Mouse (Mus musculus) heart, postnatal 0 days (tissue): ENCODE data around the gene Sntg2. TPM values are rescaled to one million over a fixed set of nuclear protein-coding genes. Genes with fewer than 3 reads are reported as not detected.
A peak's percentile ranks its signal among the peaks of the same experiment; 100 is the strongest.

ENCODE experiments used
- ATAC-seq: fragments of 200-750 bp; cut with Nextera tagmentation; 2 replicates; pipeline ENCODE4 v1.8.0; 2017; ENCODE audit warnings: low read depth, moderate number of reproducible peaks, moderate library complexity; ENCODE audit not compliant: insufficient read depth
- DNase-seq: peaks from one replicate; pipeline ENCODE4 v3.0.0-alpha.2; 2016; ENCODE audit warnings: low spot score
- H3K27ac ChIP-seq: fragments of 300-500 bp; sonication (generic); 2 replicates; pipeline ENCODE4 v1.5.1; 2014; ENCODE audit warnings: low read depth, mild to moderate bottlenecking
- H3K27me3 ChIP-seq: fragments of 300-500 bp; sonication (generic); 2 replicates; pipeline ENCODE4 v1.6.1; 2014; ENCODE audit warnings: low read length, mixed read lengths; ENCODE audit not compliant: control insufficient read depth, insufficient read depth
- H3K36me3 ChIP-seq: fragments of 300-500 bp; sonication (generic); replicated peaks from 2 replicates; pipeline ENCODE4 v1.6.1; 2014; ENCODE audit warnings: low read length, mixed read lengths; ENCODE audit not compliant: control insufficient read depth, insufficient read depth
- H3K4me1 ChIP-seq: fragments of 300-500 bp; sonication (generic); 2 replicates; pipeline ENCODE4 v1.6.1; 2014; ENCODE audit warnings: antibody characterized with exemption; ENCODE audit not compliant: control insufficient read depth, insufficient read depth
- H3K4me2 ChIP-seq: fragments of 300-500 bp; sonication (generic); 2 replicates; pipeline ENCODE4 v1.6.1; 2014; ENCODE audit warnings: low read depth, mild to moderate bottlenecking, low read length, moderate library complexity
- H3K4me3 ChIP-seq: fragments of 300-500 bp; sonication (generic); 2 replicates; pipeline ENCODE4 v1.5.1; 2014; ENCODE audit warnings: low read depth, low read length
- H3K9ac ChIP-seq: fragments of 300-500 bp; sonication (generic); replicated peaks from 2 replicates; pipeline ENCODE4 v1.6.1; 2014; ENCODE audit warnings: low read depth, low read length, mixed read lengths
- H3K9me3 ChIP-seq: fragments of 300-500 bp; sonication (generic); replicated peaks from 2 replicates; pipeline ENCODE4 v1.6.1; 2016; ENCODE audit warnings: low read length; ENCODE audit not compliant: control insufficient read depth
- CTCF ChIP-seq: IDR thresholded peaks from 2 replicates; pipeline ENCODE4 v1.5.1; 2016; ENCODE audit warnings: antibody characterized with exemption, control low read depth, low read depth
- EP300 ChIP-seq: IDR thresholded peaks from 2 replicates; pipeline ENCODE4 v1.6.1; 2016; ENCODE audit warnings: antibody characterized with exemption, low read depth
- WGBS: fragments of 180-500 bp; shearing (Covaris S2); extraction: QIAGEN DNeasy Blood & Tissue Kit; methylation state at CpG from one replicate; pipeline ENCODE4 v1.1.7; 2014; 5-methylcytosine and 5-hydroxymethylcytosine counted together
- polyA plus RNA-seq: library from polyadenylated mRNA; unstranded; fragments of >200 nt; fragmentation: Nextera tagmentation; extraction: Ambion mirVana; gene quantifications from 2 replicates; pipeline ENCODE4 v1.2.1, GENCODE M21; 2015
- total RNA-seq: library from RNA; depleted of rRNA; stranded (reverse); fragments of >200 nt; gene quantifications from 2 replicates; pipeline ENCODE4 v1.2.3, GENCODE M21; 2014; ENCODE audit warnings: low replicate concordance

Sntg2 gene
- total and polyA plus RNA-seq, 2 experiments from 2014 or later = 2.8 to 13.9 TPM

DNA sequence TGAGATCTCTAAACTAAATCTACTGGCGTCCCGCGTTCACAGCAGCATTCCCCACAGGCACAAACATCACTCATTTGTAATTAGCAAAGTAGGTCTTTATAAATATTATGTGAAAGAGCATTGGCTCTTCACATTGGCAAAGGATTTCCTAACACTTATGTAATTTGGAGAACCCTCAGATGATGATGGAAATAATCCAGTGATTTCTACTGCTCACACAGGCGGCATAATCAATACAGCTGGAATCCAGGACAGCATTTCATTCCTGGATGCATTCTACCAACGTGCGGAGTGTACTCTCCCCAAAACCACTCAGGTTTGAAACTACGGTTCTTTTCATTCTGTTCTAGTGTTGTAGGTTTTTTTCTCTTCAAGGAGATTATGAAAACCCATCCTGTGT, 172.6 kb downstream of the Sntg2 start:
- Histone ChIP-seq H3K9me3 (no peaks in the 10 kb centered on the region), H3K27me3 (no peaks in the 10 kb centered on the region), H3K9ac (no peak overlapping the region), H3K4me2 (no peak overlapping the region), H3K4me1 (peaks cover 9% of the 10 kb centered on the region), H3K36me3 (no peaks in the 10 kb centered on the region), H3K4me3 (no peak overlapping the region), H3K27ac (no peak overlapping the region)
- TF ChIP-seq CTCF (no peak), EP300 (no peak)
- 87% methylated on average over 7 of the region's 7 CpGs for WGBS
- no peak for ATAC-seq
- DNase-seq = no peak

DNA sequence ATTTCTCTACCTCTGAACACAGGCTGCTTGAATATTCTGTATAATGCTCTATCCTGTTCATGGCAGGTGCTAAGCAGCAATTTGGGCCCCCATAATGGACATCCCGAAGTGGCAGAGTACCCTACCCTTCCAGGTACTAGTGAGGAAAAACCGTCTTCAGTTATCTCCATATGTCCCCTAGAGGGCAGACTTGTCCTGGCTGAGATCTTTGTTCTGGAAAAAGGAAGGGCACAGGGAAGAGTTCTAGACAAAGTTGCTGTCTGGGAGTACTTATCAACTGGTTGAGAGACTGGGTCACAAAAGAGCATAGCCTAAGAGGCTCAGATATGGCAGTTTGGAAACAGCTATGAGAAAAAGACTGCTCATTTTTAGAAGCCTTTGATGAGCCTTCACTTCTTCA, 173.4 kb downstream of the Sntg2 start:
- Histone ChIP-seq H3K4me1 (peaks cover 4% of the 10 kb centered on the region), H3K9me3 (no peaks in the 10 kb centered on the region), H3K9ac (no peak overlapping the region), H3K4me2 (no peak overlapping the region), H3K4me3 (no peak overlapping the region), H3K36me3 (no peaks in the 10 kb centered on the region), H3K27me3 (no peaks in the 10 kb centered on the region), H3K27ac (no peak overlapping the region)
- DNase-seq (peak; percentile 76), ATAC-seq (no peak)
- 29% methylated on average over 2 of the region's 2 CpGs for WGBS
- no peak for TF ChIP-seq EP300
- peak; percentile 81 for TF ChIP-seq CTCF

DNA sequence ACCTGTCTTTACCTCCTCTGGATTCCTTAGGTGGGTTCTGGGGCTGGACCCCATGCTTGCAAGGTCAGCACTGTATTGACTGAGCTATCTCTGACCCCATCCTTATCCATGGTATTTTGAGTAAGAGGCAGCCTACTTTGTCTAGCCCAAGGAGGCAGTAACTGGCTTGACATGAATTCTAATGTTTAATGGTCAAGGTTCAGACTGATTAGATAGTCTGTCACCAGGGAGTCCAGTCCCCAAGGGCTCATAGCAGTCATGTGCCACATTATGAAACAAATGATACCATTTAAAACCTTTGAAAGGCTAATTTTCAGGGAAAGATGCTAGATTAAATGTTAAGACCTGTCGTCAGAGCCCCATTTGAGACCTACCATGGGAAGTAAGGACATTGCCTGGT, 174.9 kb downstream of the Sntg2 start:
- H3K27me3 ChIP-seq = no peaks in the 10 kb centered on the region
- WGBS = 79% methylated on average over 1 of the region's 1 CpGs
- TF ChIP-seq CTCF (no peak), EP300 (no peak)

DNA sequence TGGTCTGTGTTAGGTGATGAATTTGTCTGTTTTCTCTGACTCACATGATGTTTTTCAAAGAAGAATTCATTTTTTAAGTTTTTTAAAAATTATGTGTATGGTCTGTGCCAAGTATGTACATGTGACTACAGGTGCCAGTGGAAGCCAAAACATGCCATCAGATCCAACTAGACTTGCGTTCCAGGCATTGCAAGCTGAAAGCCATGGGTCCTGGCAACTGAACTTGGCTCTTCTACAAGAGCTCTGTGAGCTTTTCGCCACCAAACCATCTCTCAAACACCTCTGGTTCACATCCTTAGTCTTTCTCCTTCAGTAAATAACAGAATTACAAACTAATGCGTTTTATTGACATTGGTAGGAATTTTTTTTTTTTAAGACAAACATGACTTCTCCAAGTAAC, 191.5 kb downstream of the Sntg2 start:
- Histone ChIP-seq H3K4me2 (no peak overlapping the region), H3K4me3 (no peak overlapping the region), H3K9me3 (no peaks in the 10 kb centered on the region), H3K27ac (no peak overlapping the region), H3K9ac (no peak overlapping the region), H3K4me1 (no peaks in the 10 kb centered on the region), H3K27me3 (no peaks in the 10 kb centered on the region), H3K36me3 (no peaks in the 10 kb centered on the region)
- TF ChIP-seq EP300 (no peak), CTCF (no peak)
- no peak for DNase-seq
- no peak for ATAC-seq
- WGBS = 77% methylated on average over 3 of the region's 3 CpGs

More for the DNA sequence above, 174.9 kb downstream of the Sntg2 start:
- Histone ChIP-seq H3K9me3 (no peaks in the 10 kb centered on the region), H3K27ac (no peak overlapping the region), H3K4me2 (no peak overlapping the region), H3K9ac (no peak overlapping the region), H3K4me3 (no peak overlapping the region), H3K4me1 (peaks cover 8% of the 10 kb centered on the region), H3K36me3 (no peaks in the 10 kb centered on the region)
- DNase-seq (no peak), ATAC-seq (no peak)

DNA sequence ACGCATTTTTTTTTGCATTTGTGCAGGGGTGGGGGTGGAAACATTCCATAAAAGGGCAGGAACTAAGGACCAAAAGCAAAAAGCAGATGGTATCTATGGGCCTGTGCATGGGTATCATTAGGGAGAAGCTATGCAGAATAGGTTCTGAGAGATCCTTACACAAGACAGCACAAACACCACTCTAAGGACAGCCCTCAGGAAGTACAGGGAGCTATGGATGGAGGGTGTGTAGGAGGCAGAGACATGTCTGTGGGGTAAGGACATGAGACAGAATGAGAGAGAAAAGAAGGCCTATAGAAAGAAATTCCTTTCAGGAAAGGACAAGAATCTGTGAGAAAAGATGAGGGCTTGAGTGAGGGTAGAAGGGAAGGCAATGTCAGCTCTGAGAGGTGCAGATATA, 193.6 kb downstream of the Sntg2 start:
- no peak overlapping the region for H3K4me3 ChIP-seq
- DNase-seq (no peak), ATAC-seq (no peak)
- no peaks in the 10 kb centered on the region for H3K9me3 ChIP-seq
- H3K4me2 ChIP-seq = no peak overlapping the region
- WGBS = 70% methylated on average over 1 of the region's 1 CpGs
- no peaks in the 10 kb centered on the region for H3K27me3 ChIP-seq
- no peak overlapping the region for H3K27ac ChIP-seq
- TF ChIP-seq CTCF = no peak
- TF ChIP-seq EP300 = no peak
- no peak overlapping the region for H3K9ac ChIP-seq
- no peaks in the 10 kb centered on the region for H3K4me1 ChIP-seq
- no peaks in the 10 kb centered on the region for H3K36me3 ChIP-seq

- Histone ChIP-seq H3K9me3 (no peaks in the 10 kb centered on the region), H3K9ac (no peak overlapping the region), H3K4me3 (no peak overlapping the region), H3K36me3 (no peaks in the 10 kb centered on the region), H3K4me1 (no peaks in the 10 kb centered on the region), H3K27ac (no peak overlapping the region), H3K27me3 (no peaks in the 10 kb centered on the region), H3K4me2 (no peak overlapping the region)
- DNase-seq (no peak), ATAC-seq (no peak)
- WGBS = 74% methylated on average over 6 of the region's 6 CpGs
- TF ChIP-seq EP300 (no peak), CTCF (no peak)
Measured at GRCm38 (mm10) chr12:30177966-30178365, 195.2 kb downstream of the Sntg2 start.
